Mouse (Mus musculus) liver, embryonic 13.5 days (tissue): ENCODE results near the gene Srebf2. TPM values are rescaled to one million over a fixed set of nuclear protein-coding genes. Genes with fewer than 3 reads are reported as not detected.

Experiments
- ATAC-seq: fragments of 200-750 bp; cut with Nextera tagmentation; 2 replicates; pipeline ENCODE4 v1.8.0; 2017; ENCODE audit warnings: low read depth, mild to moderate bottlenecking, moderate number of reproducible peaks, moderate library complexity
- DNase-seq: peaks from one replicate; pipeline ENCODE4 v3.0.0; 2022
- H3K27ac ChIP-seq: fragments of 300-500 bp; sonication (generic); 2 replicates; pipeline ENCODE4 v1.5.1; 2015; ENCODE audit warnings: moderate library complexity, mild to moderate bottlenecking, inconsistent platforms
- H3K27me3 ChIP-seq: fragments of 300-500 bp; sonication (generic); 2 replicates; pipeline ENCODE4 v1.6.1; 2015; ENCODE audit warnings: mild to moderate bottlenecking, inconsistent platforms
- H3K36me3 ChIP-seq: fragments of 300-500 bp; sonication (generic); 2 replicates; pipeline ENCODE4 v1.6.1; 2015; ENCODE audit warnings: mild to moderate bottlenecking, inconsistent platforms
- H3K4me1 ChIP-seq: fragments of 300-500 bp; sonication (generic); replicated peaks from 2 replicates; pipeline ENCODE4 v1.6.1; 2015; ENCODE audit warnings: inconsistent platforms
- H3K4me2 ChIP-seq: fragments of 300-500 bp; sonication (generic); 2 replicates; pipeline ENCODE4 v1.6.1; 2015; ENCODE audit warnings: inconsistent platforms, mild to moderate bottlenecking, moderate library complexity
- H3K4me3 ChIP-seq: fragments of 300-500 bp; sonication (generic); replicated peaks from 2 replicates; pipeline ENCODE4 v1.5.1; 2015; ENCODE audit warnings: mild to moderate bottlenecking, inconsistent platforms
- H3K9ac ChIP-seq: fragments of 300-500 bp; sonication (generic); 2 replicates; pipeline ENCODE4 v1.6.1; 2015; ENCODE audit warnings: mild to moderate bottlenecking, inconsistent platforms
- H3K9me3 ChIP-seq: fragments of 300-500 bp; sonication (generic); replicated peaks from 2 replicates; pipeline ENCODE4 v1.6.1; 2016; ENCODE audit warnings: inconsistent platforms
- WGBS: fragments of 180-500 bp; shearing (Covaris S2); methylation state at CpG from one replicate; pipeline ENCODE4 v1.1.7; 2015; ENCODE audit not compliant: insufficient replicate concordance; 5-methylcytosine and 5-hydroxymethylcytosine counted together
- polyA plus RNA-seq: library from polyadenylated mRNA; unstranded; fragments of >200 nt; fragmentation: Nextera tagmentation; extraction: Ambion mirVana; gene quantifications from 2 replicates; pipeline ENCODE4 v1.2.1, GENCODE M21; 2015

The Srebf2 gene
- polyA plus RNA-seq, 1 experiment from 2014 or later: 64.2 TPM

DNA sequence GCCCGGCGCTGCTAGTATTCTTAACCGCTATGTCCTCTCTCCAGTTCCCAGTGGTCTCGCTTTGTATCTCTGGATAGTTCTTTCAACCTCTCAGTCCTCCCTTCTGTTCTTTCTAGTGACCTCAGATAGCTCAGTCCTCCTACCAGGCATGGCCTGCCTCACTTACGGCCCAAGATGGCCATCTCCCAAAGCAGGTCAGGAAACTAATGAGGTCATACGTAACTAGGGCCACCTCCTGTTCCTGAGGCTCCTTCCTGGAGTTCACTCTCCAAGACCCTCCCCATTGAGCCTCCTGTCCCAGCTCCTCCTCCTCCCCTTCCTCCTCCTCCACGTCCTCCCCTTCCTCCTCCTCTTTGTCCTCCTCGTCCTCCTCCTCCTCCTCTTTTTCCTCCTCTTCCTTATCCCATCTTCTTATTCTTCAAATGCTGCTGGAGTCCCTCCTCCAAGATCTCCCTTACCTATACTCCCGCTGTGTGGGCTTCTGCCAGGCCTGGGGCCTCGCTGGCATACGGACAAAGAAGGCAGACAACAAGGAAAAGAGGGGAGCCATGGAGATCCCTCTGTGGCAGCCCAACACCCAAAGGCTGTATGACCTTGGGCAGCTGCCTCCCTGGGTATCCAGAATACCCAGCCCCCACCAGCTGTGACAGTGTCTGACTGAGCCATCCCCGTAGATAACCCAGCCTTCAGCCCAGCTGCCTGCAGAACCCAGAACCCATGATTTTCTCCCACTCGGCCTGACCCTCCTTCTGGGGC, 62.5 kb downstream of the Srebf2 start:
- Histone ChIP-seq H3K27me3 (peaks cover 91% of the 10 kb centered on the region), H3K4me2 (no peak overlapping the region), H3K4me1 (peaks cover 25% of the 10 kb centered on the region), H3K9me3 (no peaks in the 10 kb centered on the region), H3K9ac (no peak overlapping the region), H3K4me3 (no peak overlapping the region), H3K36me3 (peaks cover 17% of the 10 kb centered on the region), H3K27ac (no peak overlapping the region)
- no peak for ATAC-seq
- no peak for DNase-seq
- 74% methylated on average over 13 of the region's 13 CpGs for WGBS

DNA sequence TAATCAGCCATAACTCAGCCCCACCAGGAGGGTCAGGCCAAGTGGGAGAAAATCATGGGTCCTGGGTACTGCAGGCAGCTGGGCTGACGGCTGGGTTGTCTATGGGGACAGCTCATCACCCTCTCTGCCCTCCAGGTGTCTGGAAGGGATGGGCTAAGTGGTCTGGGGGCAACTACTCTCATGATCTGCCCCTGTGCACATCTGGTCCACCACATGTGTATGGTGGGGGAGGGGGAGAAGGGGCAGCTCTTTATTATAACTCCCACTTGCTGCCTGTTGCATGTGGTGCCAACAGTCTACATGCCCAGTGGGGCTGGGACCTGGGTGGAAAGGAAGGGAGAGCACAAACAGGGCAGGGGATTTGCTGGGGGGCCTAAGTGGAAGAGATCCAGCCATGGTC, 63.8 kb downstream of the Srebf2 start:
- Histone ChIP-seq H3K4me1 (peaks cover 24% of the 10 kb centered on the region), H3K27me3 (peaks cover 100% of the 10 kb centered on the region), H3K36me3 (peaks cover 4% of the 10 kb centered on the region), H3K9me3 (no peaks in the 10 kb centered on the region), H3K27ac (no peak overlapping the region), H3K9ac (no peak overlapping the region), H3K4me3 (no peak overlapping the region), H3K4me2 (no peak overlapping the region)
- WGBS: 50% methylated on average over 1 of the region's 1 CpGs
- ATAC-seq (no peak), DNase-seq (no peak)

DNA sequence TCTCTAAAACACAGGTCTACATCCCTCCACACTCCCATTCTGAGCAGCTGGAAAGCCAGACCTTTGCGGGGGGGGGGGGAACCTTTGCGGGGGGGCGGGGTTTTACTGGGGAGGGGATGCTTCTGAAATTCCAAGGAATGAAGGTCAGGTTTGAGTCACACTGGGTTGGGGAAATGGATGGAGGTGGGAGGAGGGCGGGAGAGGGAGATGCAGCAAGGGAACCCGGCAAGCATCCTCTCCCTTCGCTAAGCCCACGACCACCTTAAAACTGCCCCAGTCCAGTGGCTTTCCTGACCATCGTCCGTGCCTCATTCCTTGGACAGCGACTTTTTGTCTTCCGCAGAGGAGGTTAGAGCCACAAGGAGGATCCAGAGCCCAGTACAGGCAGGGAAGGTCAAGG, 64.3 kb downstream of the Srebf2 start:
- Histone ChIP-seq H3K9ac (no peak overlapping the region), H3K36me3 (no peaks in the 10 kb centered on the region), H3K4me3 (peak overlapping the region; percentile 44; the same call in 1 of the 2 replicates), H3K4me1 (peaks cover 19% of the 10 kb centered on the region), H3K9me3 (no peaks in the 10 kb centered on the region), H3K27ac (no peak overlapping the region), H3K27me3 (peaks cover 100% of the 10 kb centered on the region), H3K4me2 (peak overlapping the region; percentile 59)
- DNase-seq (no peak), ATAC-seq (no peak)
- 3% methylated on average over 11 of the region's 11 CpGs for WGBS

- Histone ChIP-seq H3K27ac (no peak overlapping the region), H3K4me1 (peaks cover 14% of the 10 kb centered on the region), H3K9ac (no peak overlapping the region), H3K4me3 (peak overlapping the region; percentile 44), H3K27me3 (peaks cover 100% of the 10 kb centered on the region), H3K4me2 (peak overlapping the region; percentile 59), H3K9me3 (no peaks in the 10 kb centered on the region), H3K36me3 (no peaks in the 10 kb centered on the region)
- no peak for DNase-seq
- WGBS: under 1% methylated on average over 112 of the region's 112 CpGs
- ATAC-seq: no peak
Measured at GRCm38 (mm10) chr15:82211911-82212751, 65.2 kb downstream of the Srebf2 start.

DNA sequence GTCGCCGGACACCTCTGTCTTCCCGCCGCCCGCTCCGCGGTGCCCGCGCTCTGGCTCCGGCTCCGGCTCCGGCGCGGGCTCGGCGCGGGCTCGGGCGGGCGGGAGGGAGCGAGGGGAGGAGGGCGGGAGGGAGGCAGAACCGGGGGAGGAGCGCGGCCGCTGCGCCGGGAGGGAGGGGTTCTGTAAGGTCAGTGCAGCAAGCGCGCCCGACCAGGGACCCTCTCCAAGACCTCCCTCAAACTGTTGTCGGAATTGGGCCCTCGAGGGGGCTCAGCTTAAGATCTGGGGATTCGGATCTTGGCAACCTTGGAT, 65.7 kb downstream of the Srebf2 start, which contains the start of gene Shisa8:
Gene Shisa8, minus strand, starts transcription at position 64 of the 312 bp plus-strand sequence.
- H3K4me2 ChIP-seq: peak within 1 kb of the TSS; percentile 59
- DNase-seq: no peak
- WGBS: under 1% methylated on average over 34 of the region's 34 CpGs
- peaks cover 98% of the 10 kb centered on the region for H3K27me3 ChIP-seq
- H3K36me3 ChIP-seq: no peaks in the 10 kb centered on the region
- H3K9me3 ChIP-seq: no peaks in the 10 kb centered on the region
- no peak within 1 kb of the TSS for H3K27ac ChIP-seq
- peaks cover 13% of the 10 kb centered on the region for H3K4me1 ChIP-seq
- H3K9ac ChIP-seq: no peak within 1 kb of the TSS
- H3K4me3 ChIP-seq: peak within 1 kb of the TSS; percentile 44
- ATAC-seq: no peak

- Histone ChIP-seq H3K27me3 (peaks cover 97% of the 10 kb centered on the region), H3K4me3 (no peak overlapping the region), H3K36me3 (no peaks in the 10 kb centered on the region), H3K9me3 (no peaks in the 10 kb centered on the region), H3K4me1 (peaks cover 13% of the 10 kb centered on the region), H3K9ac (no peak overlapping the region), H3K27ac (no peak overlapping the region), H3K4me2 (no peak overlapping the region)
- 11% methylated on average over 4 of the region's 4 CpGs for WGBS
- DNase-seq (no peak), ATAC-seq (no peak)
Measured at GRCm38 (mm10) chr15:82213222-82213621, 66.2 kb downstream of the Srebf2 start.

- no peak for ATAC-seq
- Histone ChIP-seq H3K9ac (no peak overlapping the region), H3K36me3 (no peaks in the 10 kb centered on the region), H3K9me3 (no peaks in the 10 kb centered on the region), H3K27me3 (peaks cover 93% of the 10 kb centered on the region), H3K4me2 (no peak overlapping the region), H3K4me1 (peaks cover 19% of the 10 kb centered on the region), H3K27ac (no peak overlapping the region), H3K4me3 (no peak overlapping the region)
- WGBS: 39% methylated on average over 11 of the region's 11 CpGs
- DNase-seq: no peak
Measured at GRCm38 (mm10) chr15:82215332-82216046, 68.5 kb downstream of the Srebf2 start.

GRCm38 (mm10) chr15:82216142-82216827, 69.3 kb downstream of the Srebf2 start:
- DNase-seq (no peak), ATAC-seq (no peak)
- Histone ChIP-seq H3K4me2 (no peak overlapping the region), H3K36me3 (no peaks in the 10 kb centered on the region), H3K9ac (no peak overlapping the region), H3K27me3 (peaks cover 93% of the 10 kb centered on the region), H3K9me3 (no peaks in the 10 kb centered on the region), H3K4me1 (peaks cover 19% of the 10 kb centered on the region), H3K27ac (no peak overlapping the region), H3K4me3 (no peak overlapping the region)
- 60% methylated on average over 20 of the region's 20 CpGs for WGBS

GRCm38 (mm10) chr15:82217039-82217438, 70.1 kb downstream of the Srebf2 start:
- Histone ChIP-seq H3K36me3 (no peaks in the 10 kb centered on the region), H3K4me1 (peaks cover 12% of the 10 kb centered on the region), H3K27ac (no peak overlapping the region), H3K4me3 (no peak overlapping the region), H3K9me3 (no peaks in the 10 kb centered on the region), H3K4me2 (no peak overlapping the region), H3K27me3 (peaks cover 91% of the 10 kb centered on the region), H3K9ac (no peak overlapping the region)
- no peak for DNase-seq
- 26% methylated on average over 7 of the region's 7 CpGs for WGBS
- ATAC-seq: no peak

- H3K9me3 ChIP-seq: no peaks in the 10 kb centered on the region
- H3K27ac ChIP-seq: no peak overlapping the region
- H3K4me2 ChIP-seq: no peak overlapping the region
- 51% methylated on average over 9 of the region's 9 CpGs for WGBS
- no peak overlapping the region for H3K4me3 ChIP-seq
- ATAC-seq (no peak), DNase-seq (no peak)
- H3K9ac ChIP-seq: no peak overlapping the region
- H3K36me3 ChIP-seq: no peaks in the 10 kb centered on the region
- H3K27me3 ChIP-seq: peaks cover 91% of the 10 kb centered on the region
- H3K4me1 ChIP-seq: peaks cover 5% of the 10 kb centered on the region
Measured at GRCm38 (mm10) chr15:82217980-82218379, 71.0 kb downstream of the Srebf2 start.
